Mouse (Mus musculus) midbrain, embryonic 10.5 days (tissue): ENCODE measurements around the gene Pdss1. TPM values are rescaled to one million over a fixed set of nuclear protein-coding genes. Genes with fewer than 3 reads are reported as not detected.

Experiments
- DNase-seq: peaks from one replicate; pipeline ENCODE4 v3.0.0-alpha.2; 2017; ENCODE audit warnings: low spot score
- H3K27ac ChIP-seq: fragments of 300-500 bp; sonication (generic); replicated peaks from 2 replicates; pipeline ENCODE4 v1.5.1; 2016; ENCODE audit warnings: mild to moderate bottlenecking
- H3K27me3 ChIP-seq: fragments of 300-500 bp; sonication (generic); 2 replicates; pipeline ENCODE4 v1.6.1; 2016; ENCODE audit warnings: low read depth, mild to moderate bottlenecking; ENCODE audit not compliant: poor library complexity, severe bottlenecking
- H3K36me3 ChIP-seq: fragments of 300-500 bp; sonication (generic); 2 replicates; pipeline ENCODE4 v1.6.1; 2016; ENCODE audit warnings: mild to moderate bottlenecking, moderate library complexity
- H3K4me1 ChIP-seq: fragments of 300-500 bp; sonication (generic); 2 replicates; pipeline ENCODE4 v1.6.1; 2016
- H3K4me3 ChIP-seq: fragments of 300-500 bp; sonication (generic); 2 replicates; pipeline ENCODE4 v1.5.1; 2016; ENCODE audit warnings: mild to moderate bottlenecking, moderate library complexity
- H3K9me3 ChIP-seq: fragments of 300-500 bp; sonication (generic); replicated peaks from 2 replicates; pipeline ENCODE4 v1.6.1; 2016; ENCODE audit warnings: mild to moderate bottlenecking
- WGBS: fragments of 180-500 bp; shearing (Covaris S2); methylation state at CpG from one replicate; pipeline ENCODE4 v1.1.7; 2016; 5-methylcytosine and 5-hydroxymethylcytosine counted together
- polyA plus RNA-seq: library from polyadenylated mRNA; unstranded; fragments of >200 nt; fragmentation: Nextera tagmentation; extraction: Ambion mirVana; gene quantifications from 2 replicates; pipeline ENCODE4 v1.2.1, GENCODE M21; 2016

Gene Pdss1
- polyA plus RNA-seq, 1 experiment from 2014 or later, result 26.0 TPM

DNA sequence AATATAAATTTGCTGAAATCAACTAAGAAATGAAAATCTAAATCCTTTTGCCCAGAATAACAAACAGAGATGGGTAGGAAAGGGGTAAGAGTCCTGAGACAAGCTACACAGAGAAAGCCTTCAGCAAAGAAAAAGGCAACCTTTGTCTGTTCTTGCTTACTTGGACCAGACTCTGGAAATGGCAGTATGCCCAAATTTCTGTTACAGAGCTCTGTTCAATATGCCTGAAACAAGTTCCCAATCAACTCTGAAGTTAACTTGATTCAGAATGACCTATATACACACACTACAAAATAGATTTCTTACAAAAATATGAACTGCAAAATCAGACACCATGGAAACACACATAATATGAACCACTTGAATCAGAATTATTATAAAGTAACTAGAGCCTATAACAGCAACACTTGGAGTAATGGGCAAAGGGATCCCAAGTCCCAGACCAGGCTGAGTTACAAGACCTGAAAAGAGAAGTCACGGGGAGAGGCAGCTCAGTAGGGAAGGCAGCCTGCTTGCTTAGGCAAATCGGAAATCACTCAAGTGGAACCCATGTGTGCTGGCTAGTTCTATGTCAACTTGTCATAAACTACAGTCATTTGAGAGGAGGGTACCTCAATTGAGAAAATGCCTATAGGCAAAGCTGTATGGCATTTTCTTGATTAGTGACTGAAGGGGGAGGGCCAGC lies 90.8 kb downstream of the Pdss1 start:
- no peaks in the 10 kb centered on the region for H3K36me3 ChIP-seq
- no peaks in the 10 kb centered on the region for H3K9me3 ChIP-seq
- no peaks in the 10 kb centered on the region for H3K4me1 ChIP-seq
- no peaks in the 10 kb centered on the region for H3K27me3 ChIP-seq
- DNase-seq, result no peak
- WGBS, result 68% methylated on average over 2 of the region's 2 CpGs
- no peak overlapping the region for H3K27ac ChIP-seq
- no peak overlapping the region for H3K4me3 ChIP-seq

Other genes starting within 250 kb of the Pdss1 start
- 0.84 and 1.1 TPM in 2 replicates for gene Apbb1ip, start 121.4 kb upstream of the Pdss1 start, polyA plus RNA-seq
- 32.2 and 36.0 TPM in 2 replicates for gene Abi1, start 144.7 kb downstream of the Pdss1 start, polyA plus RNA-seq
- 29.6 and 41.3 TPM in 2 replicates for gene Acbd5, start 172.6 kb downstream of the Pdss1 start, polyA plus RNA-seq